ENCODE assay signal across 9 mouse cellular contexts in genomic region chr6:8178397-8178941, GRCm38 (mm10). TPM values are rescaled to one million over a fixed set of nuclear protein-coding genes. Genes with fewer than 3 reads are reported as not detected.
A peak's percentile ranks its signal among the peaks of the same experiment; 100 is the strongest.
DNase-seq lines count a peak whose midpoint lies in the region; ATAC-seq lines count a peak whose summit lies in the region.
"Had no signal": no experiment of that assay in that cellular context is flagged by ENCODE, and none has a peak within 500 bp of the region (broad histone marks: within the 10 kb centered on the region; RNA-seq: fewer than 3 reads in every experiment).

No protein-coding gene starts in this region.

- no peak overlapping the region for H3K4me3 ChIP-seq in limb, embryonic 13.5 days
- no peak overlapping the region for H3K4me3 ChIP-seq in limb, embryonic 10.5 days
- H3K4me3 ChIP-seq in embryonic facial prominence, embryonic 12.5 days = no peak overlapping the region
- H3K4me3 ChIP-seq: myocyte had no signal

- H3K9ac ChIP-seq in limb, embryonic 13.5 days = no peak overlapping the region
- H3K9ac ChIP-seq in embryonic facial prominence, embryonic 12.5 days = no peak overlapping the region

- no peaks in the 10 kb centered on the region for H3K36me3 ChIP-seq in limb, embryonic 13.5 days
- no peaks in the 10 kb centered on the region for H3K36me3 ChIP-seq in limb, embryonic 10.5 days
- no peaks in the 10 kb centered on the region for H3K36me3 ChIP-seq in embryonic facial prominence, embryonic 12.5 days

- DNase-seq in limb, embryonic 10.5 days (ENCODE audit: low spot score) = no peak
- peak; percentile 3 for DNase-seq in lung, postnatal 36 days
- DNase-seq in ovary, postnatal 14 days (ENCODE audit: low spot score) = no peak
- no peak for DNase-seq in thymus, postnatal 0 days (ENCODE audit: low spot score)
- no peak for DNase-seq in thymus, postnatal 25 days

- no peaks in the 10 kb centered on the region for H3K27me3 ChIP-seq in limb, embryonic 13.5 days
- no peaks in the 10 kb centered on the region for H3K27me3 ChIP-seq in limb, embryonic 10.5 days (ENCODE audit: low read depth, poor library complexity, severe bottlenecking)
- no peaks in the 10 kb centered on the region for H3K27me3 ChIP-seq in embryonic facial prominence, embryonic 12.5 days

- H3K4me2 ChIP-seq in limb, embryonic 13.5 days (replicated peaks) = 0 out of 2 replicates have a peak overlapping the region, but pooled peaks have one; percentile 17
- H3K4me2 ChIP-seq in embryonic facial prominence, embryonic 12.5 days (replicated peaks) = peak overlapping the region; percentile 19; the same call in 1 of the 2 replicates

- H3K27ac ChIP-seq in limb, embryonic 13.5 days = no peak overlapping the region
- H3K27ac ChIP-seq in limb, embryonic 10.5 days = no peak overlapping the region
- no peak overlapping the region for H3K27ac ChIP-seq in embryonic facial prominence, embryonic 12.5 days

- WGBS in limb, embryonic 13.5 days = 39% methylated on average over 10 of the region's 10 CpGs
- WGBS in limb, embryonic 10.5 days = 75% methylated on average over 10 of the region's 10 CpGs
- 24% methylated on average over 10 of the region's 10 CpGs for WGBS in embryonic facial prominence, embryonic 12.5 days

- H3K9me3 ChIP-seq in limb, embryonic 13.5 days = no peaks in the 10 kb centered on the region
- H3K9me3 ChIP-seq in limb, embryonic 10.5 days (replicated peaks) = no peaks in the 10 kb centered on the region
- no peaks in the 10 kb centered on the region for H3K9me3 ChIP-seq in embryonic facial prominence, embryonic 12.5 days

- ATAC-seq in limb, embryonic 13.5 days (ENCODE audit: low FRiP score, low read depth) = no peak; the same call in 1 of the 2 replicates
- ATAC-seq in embryonic facial prominence, embryonic 12.5 days (ENCODE audit: insufficient number of reproducible peaks, insufficient read depth, low FRiP score, low TSS enrichment) = no peak
- peak; percentile 32 to 53; a peak in 1 of 4 replicates for ATAC-seq in hematopoietic stem cell, adult 5-6 weeks (replicated peaks in 1 of 2; ENCODE audit: insufficient read depth in 1 of 2, low FRiP score in 2 of 2, low TSS enrichment in 1 of 2, low read depth in 1 of 2, poor library complexity in 2 of 2, severe bottlenecking in 2 of 2)

- peaks cover 10% of the 10 kb centered on the region for H3K4me1 ChIP-seq in limb, embryonic 13.5 days
- H3K4me1 ChIP-seq in limb, embryonic 10.5 days = peaks cover 5% of the 10 kb centered on the region
- 0 out of 2 replicates have a peak, but pooled peaks cover 7% of the 10 kb centered on the region for H3K4me1 ChIP-seq in embryonic facial prominence, embryonic 12.5 days

RNA-seq across cellular contexts. Expression of gene Col28a1, which starts 13.9 kb away (rescaled TPM):
- 0.37 and 0.52 TPM in 2 replicates for polyA plus RNA-seq in limb, embryonic 13.5 days (2015; fragmentation: Nextera tagmentation; extraction: Ambion mirVana)
- polyA plus RNA-seq in limb, embryonic 10.5 days (2016; fragmentation: Nextera tagmentation; extraction: Ambion mirVana) = 0.08 and 0.15 TPM in 2 replicates
- polyA plus RNA-seq in embryonic facial prominence, embryonic 12.5 days (2016; fragmentation: Nextera tagmentation; extraction: Ambion mirVana) = 0.41 and 0.58 TPM in 2 replicates
- total RNA-seq in hematopoietic stem cell, adult 5-6 weeks (2017) = not detected in 2 replicates
- 0.03 TPM in 1 of 2 replicates, not detected in the other for polyA plus RNA-seq in thymus, postnatal 0 days (2015; fragmentation: Nextera tagmentation; extraction: Ambion mirVana)
- polyA plus RNA-seq: myocyte had no signal

RNA-seq across cellular contexts. Expression of gene Mios, which starts 30.6 kb away (rescaled TPM):
- polyA plus RNA-seq in limb, embryonic 13.5 days (2015; fragmentation: Nextera tagmentation; extraction: Ambion mirVana) = 28.6 and 28.9 TPM in 2 replicates
- polyA plus RNA-seq in limb, embryonic 10.5 days (2016; fragmentation: Nextera tagmentation; extraction: Ambion mirVana) = 24.1 and 31.3 TPM in 2 replicates
- polyA plus RNA-seq in embryonic facial prominence, embryonic 12.5 days (2016; fragmentation: Nextera tagmentation; extraction: Ambion mirVana) = 31.0 and 34.7 TPM in 2 replicates
- 34.3 and 39.3 TPM in 2 replicates for total RNA-seq in hematopoietic stem cell, adult 5-6 weeks (2017)
- polyA plus RNA-seq in thymus, postnatal 0 days (2015; fragmentation: Nextera tagmentation; extraction: Ambion mirVana) = 28.6 and 29.6 TPM in 2 replicates

Comparison
In these comparisons a context has a peak if more than half of its experiments do, and no peak if none do; other contexts are left out.
1. ATAC-seq: peak in hematopoietic stem cell, adult 5-6 weeks (2 of 2); none in limb, embryonic 13.5 days (single experiment) and embryonic facial prominence, embryonic 12.5 days (single experiment).